Mouse (Mus musculus): ENCODE results near the gene Dtx3l. TPM values are rescaled to one million over a fixed set of nuclear protein-coding genes. Genes with fewer than 3 reads are reported as not detected.
"Not testable (repeated sequence)": the region's sequence is repeated elsewhere in the genome, so short reads cannot be mapped to it uniquely, and the experiment has no call there.

Dtx3l gene
- total and polyA plus RNA-seq, 3 experiments, result 3.5 to 17.5 (median 15.4) TPM

- no peak for TF ChIP-seq CTCF (IDR thresholded peaks at IDR 0.05; ENCODE audit: low read depth, low read length)
- TF ChIP-seq POLR2AphosphoS5 (IDR thresholded peaks at IDR 0.05; ENCODE audit: insufficient replicate concordance, low read depth, low read length), result no peak
- ATAC-seq (ENCODE audit: extremely low read depth, insufficient number of reproducible peaks, low FRiP score, poor library complexity, severe bottlenecking), result no peak
- H3K36me3 ChIP-seq (replicated peaks), result peaks cover 6% of the 10 kb centered on the region
- H3K4me3 ChIP-seq (ENCODE audit: low read depth, low read length), result peak overlapping the region; percentile 83
- H3K4me1 ChIP-seq (ENCODE audit: insufficient read depth, low read depth, low read length), result peaks cover 30% of the 10 kb centered on the region
- H3K27me3 ChIP-seq (ENCODE audit: insufficient read depth, low read length), result peaks cover 4% of the 10 kb centered on the region
- peak; percentile 2 for DNase-seq (ENCODE audit: low spot score)
- H3K9me3 ChIP-seq (replicated peaks), result no peaks in the 10 kb centered on the region; the same call in 1 of the 2 replicates
These were observed 43.6 kb upstream of the Dtx3l start for GRCm38 (mm10) chr16:35982506-35982901.

DNA sequence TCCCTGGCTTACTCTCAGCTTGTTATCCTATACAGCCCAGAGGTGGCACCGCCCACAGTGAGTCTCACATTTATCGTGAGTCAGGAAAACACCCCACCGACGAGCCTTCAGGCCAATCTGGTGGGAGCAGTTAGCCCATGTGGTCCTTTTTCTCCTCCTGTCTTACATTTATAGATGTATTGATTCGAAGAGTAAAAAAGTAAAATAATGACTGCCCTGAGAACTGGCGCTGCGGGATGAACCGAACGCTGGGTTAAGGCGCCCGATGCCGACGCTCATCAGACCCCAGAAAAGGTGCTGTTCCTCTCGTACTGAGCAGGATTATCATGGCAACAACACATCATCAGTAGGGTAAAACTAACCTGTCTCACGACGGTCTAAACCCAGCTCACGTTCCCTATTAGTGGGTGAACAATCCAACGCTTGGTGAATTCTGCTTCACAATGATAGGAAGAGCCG is 42.4 kb upstream of the Dtx3l start:
- TF ChIP-seq POLR2AphosphoS5 (IDR thresholded peaks at IDR 0.05; ENCODE audit: insufficient replicate concordance, low read depth, low read length), result 0 out of 2 replicates have a peak, but pooled peaks have one; percentile 66
- TF ChIP-seq GATA1 (IDR thresholded peaks at IDR 0.05; ENCODE audit: borderline replicate concordance, low read length), result no peak
- peak; percentile 47; the same call in 1 of the 2 replicates for TF ChIP-seq CTCF (IDR thresholded peaks at IDR 0.05; ENCODE audit: low read depth, low read length)
- TF ChIP-seq TAL1 (conservative IDR thresholded peaks at IDR 0.05; ENCODE audit: low read depth, low read length), result peak; percentile 25; the same call in 1 of the 2 replicates
- peak; percentile 94 for TF ChIP-seq GATA2 (IDR thresholded peaks at IDR 0.05; ENCODE audit: borderline replicate concordance, low read depth, low read length)
- no peaks in the 10 kb centered on the region; the same call in 1 of the 2 replicates for H3K9me3 ChIP-seq (replicated peaks)
- H3K4me1 ChIP-seq (ENCODE audit: insufficient read depth, low read depth, low read length), result peaks cover 24% of the 10 kb centered on the region
- peaks cover 6% of the 10 kb centered on the region for H3K36me3 ChIP-seq (replicated peaks)
- peaks cover 4% of the 10 kb centered on the region for H3K27me3 ChIP-seq (ENCODE audit: insufficient read depth, low read length)
- ATAC-seq (ENCODE audit: extremely low read depth, insufficient number of reproducible peaks, low FRiP score, poor library complexity, severe bottlenecking) (peak; percentile 99), DNase-seq (ENCODE audit: low spot score) (peak; percentile 100)
- H3K4me3 ChIP-seq (ENCODE audit: low read depth, low read length), result no peak overlapping the region; the same call in 1 of the 2 replicates

- not testable (repeated sequence) for H3K4me1 ChIP-seq (ENCODE audit: insufficient read depth, low read depth, low read length); H3K27me3 ChIP-seq (ENCODE audit: insufficient read depth, low read length); ATAC-seq (ENCODE audit: extremely low read depth, insufficient number of reproducible peaks, low FRiP score, poor library complexity, severe bottlenecking); H3K4me3 ChIP-seq (ENCODE audit: low read depth, low read length); DNase-seq (ENCODE audit: low spot score); H3K9me3 ChIP-seq (replicated peaks); H3K36me3 ChIP-seq (replicated peaks)
These were observed 39.5 kb upstream of the Dtx3l start, which contains the start of gene Kpna1 for GRCm38 (mm10) chr16:35978450-35978849. Kpna1 (plus strand) TSS chr16:35978750.

GRCm38 (mm10) chr16:35974021-35974420 is 35.1 kb upstream of the Dtx3l start:
- H3K9me3 ChIP-seq (replicated peaks), result no peaks in the 10 kb centered on the region
- no peak overlapping the region for H3K4me3 ChIP-seq (ENCODE audit: low read depth, low read length)
- no peak for DNase-seq (ENCODE audit: low spot score)
- ATAC-seq (ENCODE audit: extremely low read depth, insufficient number of reproducible peaks, low FRiP score, poor library complexity, severe bottlenecking), result no peak
- peaks cover 31% of the 10 kb centered on the region for H3K36me3 ChIP-seq (replicated peaks)
- H3K27me3 ChIP-seq (ENCODE audit: insufficient read depth, low read length), result no peaks in the 10 kb centered on the region
- TF ChIP-seq GATA2 (IDR thresholded peaks at IDR 0.05; ENCODE audit: borderline replicate concordance, low read depth, low read length) (no peak), TAL1 (conservative IDR thresholded peaks at IDR 0.05; ENCODE audit: low read depth, low read length) (no peak), POLR2AphosphoS5 (IDR thresholded peaks at IDR 0.05; ENCODE audit: insufficient replicate concordance, low read depth, low read length) (no peak)
- H3K4me1 ChIP-seq (ENCODE audit: insufficient read depth, low read depth, low read length), result no peaks in the 10 kb centered on the region

DNA sequence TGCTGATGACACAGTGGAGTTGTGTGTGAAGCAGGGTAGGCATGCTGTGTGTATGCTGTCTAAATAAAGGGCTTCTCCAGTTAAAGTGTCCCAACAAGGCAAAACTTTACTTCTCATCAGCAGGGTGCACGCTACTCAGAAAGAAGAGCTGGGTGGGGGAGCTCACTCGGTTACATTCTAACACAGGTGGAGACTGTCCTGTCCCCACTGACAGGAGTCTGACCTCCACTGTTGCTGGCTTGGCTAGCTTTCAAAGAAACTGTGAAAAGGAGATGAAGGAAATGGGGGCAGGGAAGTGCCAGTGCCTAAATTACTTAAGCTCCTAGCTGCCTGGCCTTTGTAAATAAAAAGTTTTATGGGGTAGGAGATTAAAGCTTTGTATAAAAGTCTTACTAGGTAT is 29.2 kb upstream of the Dtx3l start:
- ATAC-seq (ENCODE audit: extremely low read depth, insufficient number of reproducible peaks, low FRiP score, poor library complexity, severe bottlenecking) (no peak), DNase-seq (ENCODE audit: low spot score) (no peak)
- H3K9me3 ChIP-seq (replicated peaks), result no peaks in the 10 kb centered on the region
- H3K4me3 ChIP-seq (ENCODE audit: low read depth, low read length), result no peak overlapping the region
- TF ChIP-seq GATA1 (IDR thresholded peaks at IDR 0.05; ENCODE audit: borderline replicate concordance, low read length) (no peak), GATA2 (IDR thresholded peaks at IDR 0.05; ENCODE audit: borderline replicate concordance, low read depth, low read length) (no peak), POLR2AphosphoS5 (IDR thresholded peaks at IDR 0.05; ENCODE audit: insufficient replicate concordance, low read depth, low read length) (no peak), TAL1 (conservative IDR thresholded peaks at IDR 0.05; ENCODE audit: low read depth, low read length) (no peak), CTCF (IDR thresholded peaks at IDR 0.05; ENCODE audit: low read depth, low read length) (no peak)
- H3K4me1 ChIP-seq (ENCODE audit: insufficient read depth, low read depth, low read length), result peaks cover 12% of the 10 kb centered on the region; the same call in 1 of the 2 replicates
- H3K27me3 ChIP-seq (ENCODE audit: insufficient read depth, low read length), result no peaks in the 10 kb centered on the region
- peaks cover 65% of the 10 kb centered on the region for H3K36me3 ChIP-seq (replicated peaks)

GRCm38 (mm10) chr16:35967319-35967718 is 28.4 kb upstream of the Dtx3l start:
- H3K4me1 ChIP-seq (ENCODE audit: insufficient read depth, low read depth, low read length), result peaks cover 12% of the 10 kb centered on the region; the same call in 1 of the 2 replicates
- no peak for ATAC-seq (ENCODE audit: extremely low read depth, insufficient number of reproducible peaks, low FRiP score, poor library complexity, severe bottlenecking)
- H3K27me3 ChIP-seq (ENCODE audit: insufficient read depth, low read length), result no peaks in the 10 kb centered on the region
- H3K4me3 ChIP-seq (ENCODE audit: low read depth, low read length), result no peak overlapping the region
- TF ChIP-seq GATA1 (IDR thresholded peaks at IDR 0.05; ENCODE audit: borderline replicate concordance, low read length), result no peak
- no peak for TF ChIP-seq POLR2AphosphoS5 (IDR thresholded peaks at IDR 0.05; ENCODE audit: insufficient replicate concordance, low read depth, low read length)
- TF ChIP-seq CTCF (IDR thresholded peaks at IDR 0.05; ENCODE audit: low read depth, low read length), result no peak
- TF ChIP-seq TAL1 (conservative IDR thresholded peaks at IDR 0.05; ENCODE audit: low read depth, low read length), result no peak
- TF ChIP-seq GATA2 (IDR thresholded peaks at IDR 0.05; ENCODE audit: borderline replicate concordance, low read depth, low read length), result no peak
- H3K36me3 ChIP-seq (replicated peaks), result peaks cover 59% of the 10 kb centered on the region
- no peaks in the 10 kb centered on the region for H3K9me3 ChIP-seq (replicated peaks)
- DNase-seq (ENCODE audit: low spot score), result no peak
